Mouse (Mus musculus): ENCODE results near the gene Atp9a. TPM values are rescaled to one million over a fixed set of nuclear protein-coding genes. Genes with fewer than 3 reads are reported as not detected.

The Atp9a gene
- polyA plus RNA-seq, 1 experiment from 2014 or later = 8.9 TPM

GRCm38 (mm10) chr2:168618205-168618717 is 123.9 kb downstream of the Atp9a start:
- peaks cover 20% of the 10 kb centered on the region; the same call in 1 of the 2 replicates for H3K4me1 ChIP-seq
- 79% methylated on average over 15 of the region's 15 CpGs for WGBS
- H3K27me3 ChIP-seq (ENCODE audit: insufficient read depth, poor library complexity, severe bottlenecking) = peaks cover 60% of the 10 kb centered on the region
- DNase-seq (ENCODE audit: low spot score) = no peak
- H3K36me3 ChIP-seq = no peaks in the 10 kb centered on the region
- H3K27ac ChIP-seq = no peak overlapping the region
- no peak overlapping the region for H3K4me3 ChIP-seq
- H3K9me3 ChIP-seq = no peaks in the 10 kb centered on the region

- no peak overlapping the region for H3K4me3 ChIP-seq
- peaks cover 27% of the 10 kb centered on the region; the same call in 1 of the 2 replicates for H3K4me1 ChIP-seq
- no peaks in the 10 kb centered on the region for H3K36me3 ChIP-seq
- no peaks in the 10 kb centered on the region for H3K9me3 ChIP-seq
- 82% methylated on average over 3 of the region's 3 CpGs for WGBS
- peak overlapping the region; percentile 56; the same call in 1 of the 2 replicates for H3K27ac ChIP-seq
- H3K27me3 ChIP-seq (ENCODE audit: insufficient read depth, poor library complexity, severe bottlenecking) = peaks cover 34% of the 10 kb centered on the region
- DNase-seq (ENCODE audit: low spot score) = no peak
Observed at GRCm38 (mm10) chr2:168615160-168615559, 127.0 kb downstream of the Atp9a start.

GRCm38 (mm10) chr2:168614170-168614872 is 127.9 kb downstream of the Atp9a start:
- no peaks in the 10 kb centered on the region for H3K9me3 ChIP-seq
- peaks cover 32% of the 10 kb centered on the region for H3K4me1 ChIP-seq
- no peak overlapping the region for H3K27ac ChIP-seq
- no peaks in the 10 kb centered on the region for H3K36me3 ChIP-seq
- no peak overlapping the region for H3K4me3 ChIP-seq
- WGBS = 70% methylated on average over 18 of the region's 18 CpGs
- peaks cover 27% of the 10 kb centered on the region for H3K27me3 ChIP-seq (ENCODE audit: insufficient read depth, poor library complexity, severe bottlenecking)
- DNase-seq (ENCODE audit: low spot score) = no peak

- no peaks in the 10 kb centered on the region for H3K9me3 ChIP-seq
- H3K4me3 ChIP-seq = no peak overlapping the region
- 62% methylated on average over 13 of the region's 13 CpGs for WGBS
- peaks cover 39% of the 10 kb centered on the region for H3K4me1 ChIP-seq
- H3K27me3 ChIP-seq (ENCODE audit: insufficient read depth, poor library complexity, severe bottlenecking) = peaks cover 20% of the 10 kb centered on the region
- no peaks in the 10 kb centered on the region for H3K36me3 ChIP-seq
- DNase-seq (ENCODE audit: low spot score) = no peak
- H3K27ac ChIP-seq = no peak overlapping the region
Observed at GRCm38 (mm10) chr2:168613092-168613880, 128.9 kb downstream of the Atp9a start.

GRCm38 (mm10) chr2:168610941-168611340 is 131.3 kb downstream of the Atp9a start:
- Histone ChIP-seq H3K27me3 (ENCODE audit: insufficient read depth, poor library complexity, severe bottlenecking) (no peaks in the 10 kb centered on the region; the same call in 1 of the 2 replicates), H3K9me3 (no peaks in the 10 kb centered on the region), H3K27ac (peak overlapping the region; percentile 57; the same call in 1 of the 2 replicates), H3K4me1 (peaks cover 57% of the 10 kb centered on the region), H3K4me3 (no peak overlapping the region), H3K36me3 (no peaks in the 10 kb centered on the region)
- WGBS = 58% methylated on average over 3 of the region's 3 CpGs
- no peak for DNase-seq (ENCODE audit: low spot score)

GRCm38 (mm10) chr2:168609653-168610248 is 132.5 kb downstream of the Atp9a start:
- Histone ChIP-seq H3K4me3 (no peak overlapping the region), H3K4me1 (peaks cover 60% of the 10 kb centered on the region)
- 81% methylated on average over 6 of the region's 6 CpGs for WGBS

GRCm38 (mm10) chr2:168608125-168608564 is 134.1 kb downstream of the Atp9a start:
- peaks cover 64% of the 10 kb centered on the region for H3K4me1 ChIP-seq
- 29% methylated on average over 9 of the region's 9 CpGs for WGBS
- H3K36me3 ChIP-seq = no peaks in the 10 kb centered on the region
- peaks cover 14% of the 10 kb centered on the region for H3K27me3 ChIP-seq (ENCODE audit: insufficient read depth, poor library complexity, severe bottlenecking)
- H3K27ac ChIP-seq = peak overlapping the region; percentile 68
- H3K4me3 ChIP-seq = no peak overlapping the region
- DNase-seq (ENCODE audit: low spot score) = no peak
- no peaks in the 10 kb centered on the region for H3K9me3 ChIP-seq

More at GRCm38 (mm10) chr2:168609653-168610248, 132.5 kb downstream of the Atp9a start:
- Histone ChIP-seq H3K9me3 (no peaks in the 10 kb centered on the region), H3K36me3 (no peaks in the 10 kb centered on the region), H3K27me3 (ENCODE audit: insufficient read depth, poor library complexity, severe bottlenecking) (peaks cover 4% of the 10 kb centered on the region; the same call in 1 of the 2 replicates), H3K27ac (0 out of 2 replicates have a peak overlapping the region, but pooled peaks have one; percentile 17)
- no peak for DNase-seq (ENCODE audit: low spot score)

- Histone ChIP-seq H3K36me3 (no peaks in the 10 kb centered on the region), H3K27me3 (ENCODE audit: insufficient read depth, poor library complexity, severe bottlenecking) (peaks cover 49% of the 10 kb centered on the region), H3K27ac (peak overlapping the region; percentile 76), H3K9me3 (no peaks in the 10 kb centered on the region), H3K4me1 (peaks cover 76% of the 10 kb centered on the region), H3K4me3 (no peak overlapping the region)
- WGBS = 27% methylated on average over 16 of the region's 16 CpGs
- DNase-seq (ENCODE audit: low spot score) = no peak
Observed at GRCm38 (mm10) chr2:168604655-168605070, 137.5 kb downstream of the Atp9a start.

- DNase-seq (ENCODE audit: low spot score) = no peak
- Histone ChIP-seq H3K27ac (no peak overlapping the region), H3K9me3 (no peaks in the 10 kb centered on the region), H3K27me3 (ENCODE audit: insufficient read depth, poor library complexity, severe bottlenecking) (peaks cover 71% of the 10 kb centered on the region), H3K36me3 (no peaks in the 10 kb centered on the region), H3K4me1 (peaks cover 63% of the 10 kb centered on the region), H3K4me3 (no peak overlapping the region)
- 25% methylated on average over 12 of the region's 12 CpGs for WGBS
Observed at GRCm38 (mm10) chr2:168602387-168602741, 139.8 kb downstream of the Atp9a start.

GRCm38 (mm10) chr2:168601491-168602386 is 140.5 kb downstream of the Atp9a start, which contains the start of gene Nfatc2:
TSS of gene Nfatc2 (minus strand) at chr2:168601657.
- WGBS = 2% methylated on average over 56 of the region's 56 CpGs
- H3K27me3 ChIP-seq (ENCODE audit: insufficient read depth, poor library complexity, severe bottlenecking) = peaks cover 76% of the 10 kb centered on the region
- peak within 1 kb of the TSS; percentile 82 for H3K27ac ChIP-seq
- DNase-seq (ENCODE audit: low spot score) = peak; percentile 87
- H3K9me3 ChIP-seq = no peaks in the 10 kb centered on the region
- peak within 1 kb of the TSS; percentile 65 for H3K4me3 ChIP-seq
- no peaks in the 10 kb centered on the region for H3K36me3 ChIP-seq
- peaks cover 60% of the 10 kb centered on the region for H3K4me1 ChIP-seq

- peak overlapping the region; percentile 82 for H3K27ac ChIP-seq
- peaks cover 84% of the 10 kb centered on the region for H3K27me3 ChIP-seq (ENCODE audit: insufficient read depth, poor library complexity, severe bottlenecking)
- H3K9me3 ChIP-seq = no peaks in the 10 kb centered on the region
- H3K4me3 ChIP-seq = peak overlapping the region; percentile 65
- no peaks in the 10 kb centered on the region for H3K36me3 ChIP-seq
- no peak for DNase-seq (ENCODE audit: low spot score)
- 2% methylated on average over 32 of the region's 32 CpGs for WGBS
- peaks cover 59% of the 10 kb centered on the region for H3K4me1 ChIP-seq
Observed at GRCm38 (mm10) chr2:168600750-168601490, 141.3 kb downstream of the Atp9a start.

Data from heart, embryonic 10.5 days (tissue).